Mouse (Mus musculus) neutrophil, adult 83 days (primary cell): ENCODE data around the gene Prickle1. TPM values are rescaled to one million over a fixed set of nuclear protein-coding genes. Genes with fewer than 3 reads are reported as not detected.

ENCODE experiments used
- total RNA-seq, 2 experiments: library from RNA; stranded (reverse); gene quantifications; one replicate each; pipeline ENCODE4 v1.2.4; 2023

Gene Prickle1
- under 1 TPM; 0.28 to 0.57 TPM for total RNA-seq

DNA sequence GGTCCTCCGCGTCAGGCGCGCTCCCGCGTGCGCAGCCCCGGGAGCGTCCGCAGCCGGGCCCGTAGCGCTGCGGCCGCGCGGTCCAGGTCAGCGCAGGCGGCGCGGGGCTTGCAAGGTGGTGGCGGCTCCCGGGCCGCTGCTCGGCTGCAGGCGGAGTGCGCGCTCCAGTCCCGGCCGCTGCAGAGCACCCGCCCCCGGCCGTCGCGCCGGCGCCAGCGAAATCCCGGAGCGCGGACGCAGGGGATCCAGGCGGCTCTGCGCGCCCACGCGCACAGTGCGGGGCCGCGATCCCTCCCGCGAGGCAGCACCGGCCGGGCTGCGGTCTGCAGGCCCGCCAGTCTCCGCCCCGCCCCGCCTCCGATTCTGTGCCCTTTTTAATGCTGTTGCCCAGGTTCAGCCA is at the start of gene Prickle1:
Prickle1 (minus strand) TSS at position 146 of the 400 bp plus-strand sequence.

Other genes starting within 250 kb of the Prickle1 start
- gene Zcrb1, start 197.6 kb downstream of the Prickle1 start, total RNA-seq = 10 to 100 TPM; 37.1 to 37.8 TPM
- gene Pphln1, start 197.5 kb downstream of the Prickle1 start, total RNA-seq = 10 to 100 TPM; 38.8 to 41.0 TPM